Mouse (Mus musculus): ENCODE data around the gene Sgms1.
"Not testable (repeated sequence)": the region's sequence is repeated elsewhere in the genome, so short reads cannot be mapped to it uniquely, and the experiment has no call there.

The Sgms1 gene

GRCm38 (mm10) chr19:32087736-32088470 lies 301.6 kb downstream of the Sgms1 start:
- DNase-seq (ENCODE audit: low spot score), result no peak

GRCm38 (mm10) chr19:32084813-32085212 lies 304.7 kb downstream of the Sgms1 start:
- DNase-seq (ENCODE audit: low spot score), result not testable (repeated sequence)

Measured in urinary bladder, postnatal 14 days (tissue).